Mouse (Mus musculus): ENCODE measurements around the gene H2-Ke6.

GRCm38 (mm10) chr17:34024861-34025755 is 2.8 kb downstream of the H2-Ke6 start:
- TF ChIP-seq CTCF (IDR thresholded peaks at IDR 0.05; ENCODE audit: low read depth, low read length) (no peak), POLR2A (IDR thresholded peaks at IDR 0.05; ENCODE audit: extremely low read depth, insufficient read depth, low read length) (no peak)

All from liver, adult 2 months (tissue).